In genomic region chr11:62013449-62013848, GRCm38 (mm10) we compare ENCODE assay signal across 18 mouse cellular contexts.
"Had no signal": no experiment of that assay in that cellular context is flagged by ENCODE, and none has a peak within 500 bp of the region (broad histone marks: within the 10 kb centered on the region; RNA-seq: fewer than 3 reads in every experiment).

No protein-coding gene starts in this region.

- H3K9ac ChIP-seq: liver, embryonic 12.5 days; liver, postnatal 0 days; lung, embryonic 15.5 days; midbrain, embryonic 12.5 days; neural tube, embryonic 15.5 days had no signal

- H3K9me3 ChIP-seq: liver, embryonic 12.5 days; lung, embryonic 15.5 days; midbrain, embryonic 12.5 days; neural tube, embryonic 15.5 days had no signal

- H3K4me2 ChIP-seq: liver, embryonic 12.5 days; lung, embryonic 15.5 days; midbrain, embryonic 12.5 days; neural tube, embryonic 15.5 days had no signal

- ATAC-seq: inflammation-experienced regulatory T-cells, adult 6 months; intestine, postnatal 0 days; liver, embryonic 12.5 days; liver, postnatal 0 days; midbrain, embryonic 16.5 days had no signal

- H3K27me3 ChIP-seq: liver, embryonic 12.5 days; lung, embryonic 15.5 days; neural tube, embryonic 15.5 days had no signal

- H3K4me3 ChIP-seq: liver, embryonic 12.5 days; lung, embryonic 15.5 days; midbrain, embryonic 12.5 days; myocyte; neural tube, embryonic 15.5 days had no signal

- DNase-seq: kidney, adult 8-10 months; kidney, postnatal 36 days; layer of hippocampus, adult 9-11 months; layer of hippocampus, postnatal 36 days; left cerebral cortex, postnatal 4 days; liver, postnatal 0 days; right cerebral cortex, adult 18-20 months; right cerebral cortex, postnatal 4 days; spleen, adult 18-20 months; thymus, postnatal 36 days had no signal

- H3K36me3 ChIP-seq: lung, embryonic 15.5 days; midbrain, embryonic 12.5 days; neural tube, embryonic 15.5 days had no signal

- H3K27ac ChIP-seq: liver, embryonic 12.5 days; lung, embryonic 15.5 days; midbrain, embryonic 12.5 days; neural tube, embryonic 15.5 days had no signal
